ENCODE assay signal across 7 mouse cellular contexts in the genomic region with DNA sequence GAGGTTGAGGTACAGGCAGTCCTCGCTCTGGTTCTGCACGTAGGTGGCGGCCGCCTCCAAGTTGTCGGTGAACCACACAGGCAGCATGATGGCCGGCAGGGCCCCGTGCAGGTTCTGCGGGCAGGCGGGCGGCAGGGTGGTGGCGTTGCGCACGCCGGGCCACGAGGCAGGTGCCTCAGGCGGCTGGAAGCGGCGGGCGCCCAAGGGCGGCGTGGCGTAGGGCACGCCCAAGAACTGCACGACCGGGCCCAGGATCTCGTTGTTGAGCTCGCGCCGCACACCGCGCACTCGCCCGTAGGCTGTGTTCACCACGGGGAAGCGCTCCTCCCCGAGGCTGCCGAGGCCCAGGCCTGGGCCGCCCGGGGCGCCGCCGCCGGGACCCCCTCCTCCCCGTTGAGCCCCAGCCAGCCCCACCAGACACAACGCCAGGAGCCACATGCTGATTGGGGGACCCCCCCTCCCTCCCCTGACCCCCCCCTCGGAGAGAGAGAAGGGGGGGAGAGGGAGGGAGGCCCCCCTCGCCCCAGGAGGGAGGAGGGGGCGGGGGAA. TPM values are rescaled to one million over a fixed set of nuclear protein-coding genes. Genes with fewer than 3 reads are reported as not detected.
DNase-seq lines count a peak whose midpoint lies in the region; ATAC-seq and TF ChIP-seq lines count a peak whose summit lies in the region.

No protein-coding gene starts in this region.

- H3K9me3 ChIP-seq in heart, postnatal 0 days (replicated peaks; ENCODE audit: control insufficient read depth, low read length), result no peaks in the 10 kb centered on the region
- H3K9me3 ChIP-seq in limb, embryonic 14.5 days (ENCODE audit: control insufficient read depth, low read length), result no peaks in the 10 kb centered on the region

- TF ChIP-seq CTCF in lung, adult 2 months (IDR thresholded peaks at IDR 0.05; ENCODE audit: insufficient read depth, low read length), result no peak
- no peak for TF ChIP-seq CTCF in heart, postnatal 0 days (IDR thresholded peaks at IDR 0.05; ENCODE audit: low read depth)

- peak overlapping the region; percentile 59 for H3K4me2 ChIP-seq in heart, postnatal 0 days (ENCODE audit: low read depth, low read length)
- peak overlapping the region; percentile 95 for H3K4me2 ChIP-seq in limb, embryonic 14.5 days (replicated peaks; ENCODE audit: low read depth, low read length, severe bottlenecking)

- DNase-seq in lung, adult 2 months, result peak; percentile 39
- no peak for DNase-seq in lung, postnatal 10 days
- peak; percentile 47 for DNase-seq in c-Kit-negative CD71-positive TER-119-positive erythroid progenitor cells, embryonic 14.5 days (ENCODE audit: low read depth, low spot score)
- no peak for DNase-seq in heart, postnatal 0 days (ENCODE audit: low spot score)
- DNase-seq in limb, embryonic 14.5 days (ENCODE audit: low spot score), result peak; percentile 21
- DNase-seq in naive thymus-derived CD4-positive, alpha-beta T cell, adult 2 months (ENCODE audit: low read depth), result peak; percentile 75
- DNase-seq in thymus, postnatal 14 days, result peak; percentile 77

- H3K27ac ChIP-seq in heart, postnatal 0 days (ENCODE audit: low read depth), result no peak overlapping the region
- H3K27ac ChIP-seq in limb, embryonic 14.5 days (replicated peaks; ENCODE audit: low read depth, low read length), result no peak overlapping the region

- ATAC-seq in heart, postnatal 0 days (ENCODE audit: insufficient read depth, low read depth), result no peak
- no peak for ATAC-seq in limb, embryonic 14.5 days (ENCODE audit: low FRiP score, low read depth)

- 27% methylated on average over 46 of the region's 48 CpGs for WGBS in lung, adult 2 months
- 10% methylated on average over 33 of the region's 48 CpGs for WGBS in heart, postnatal 0 days
- 7% methylated on average over 43 of the region's 48 CpGs for WGBS in limb, embryonic 14.5 days

- H3K4me3 ChIP-seq in lung, adult 2 months (replicated peaks; ENCODE audit: extremely low read depth, low read depth, low read length), result no peak overlapping the region
- peak overlapping the region; percentile 31 for H3K4me3 ChIP-seq in heart, postnatal 0 days (ENCODE audit: low read depth, low read length)
- H3K4me3 ChIP-seq in limb, embryonic 14.5 days (replicated peaks; ENCODE audit: low read length), result peak overlapping the region; percentile 73

- no peaks in the 10 kb centered on the region for H3K36me3 ChIP-seq in heart, postnatal 0 days (replicated peaks; ENCODE audit: control insufficient read depth, insufficient read depth, low read length)
- H3K36me3 ChIP-seq in limb, embryonic 14.5 days (ENCODE audit: control insufficient read depth, insufficient read depth, low read length), result peaks cover 34% of the 10 kb centered on the region

- H3K9ac ChIP-seq in heart, postnatal 0 days (replicated peaks; ENCODE audit: low read depth, low read length), result peak overlapping the region; percentile 47
- peak overlapping the region; percentile 68 for H3K9ac ChIP-seq in limb, embryonic 14.5 days (ENCODE audit: low read depth, low read length, severe bottlenecking)

- 0 out of 2 replicates have a peak, but pooled peaks cover 2% of the 10 kb centered on the region for H3K4me1 ChIP-seq in lung, adult 2 months (ENCODE audit: control insufficient read depth, insufficient read depth, low read length)
- peaks cover 7% of the 10 kb centered on the region; the same call in 1 of the 2 replicates for H3K4me1 ChIP-seq in heart, postnatal 0 days (ENCODE audit: control insufficient read depth, insufficient read depth)
- peaks cover 31% of the 10 kb centered on the region for H3K4me1 ChIP-seq in limb, embryonic 14.5 days (ENCODE audit: control insufficient read depth, insufficient read depth, low read length)

- H3K27me3 ChIP-seq in heart, postnatal 0 days (ENCODE audit: control insufficient read depth, insufficient read depth, low read length), result peaks cover 41% of the 10 kb centered on the region
- peaks cover 5% of the 10 kb centered on the region; the same call in 1 of the 2 replicates for H3K27me3 ChIP-seq in limb, embryonic 14.5 days (ENCODE audit: control insufficient read depth, insufficient read depth, low read length)

- TF ChIP-seq POLR2A in lung, adult 2 months (IDR thresholded peaks at IDR 0.05; ENCODE audit: borderline replicate concordance, extremely low read depth, low read depth, low read length), result no peak
- TF ChIP-seq POLR2A in limb, embryonic 14.5 days (IDR thresholded peaks at IDR 0.05; ENCODE audit: borderline replicate concordance, extremely low read depth, insufficient read depth, insufficient read length), result no peak

- TF ChIP-seq EP300 in heart, postnatal 0 days (IDR thresholded peaks at IDR 0.05; ENCODE audit: low read depth), result no peak

RNA-seq across cellular contexts. Expression of a gene that starts 3.5 kb away (rescaled TPM):
- polyA plus RNA-seq in lung, adult 2 months (2012; rRNA removed), result 32.3 and 42.0 TPM in 2 replicates
- 4.5 and 10.1 TPM in 2 replicates for total RNA-seq in heart, postnatal 0 days (2014; rRNA removed; ENCODE audit: low replicate concordance)
- 0.89 TPM in 2 replicates for polyA plus RNA-seq in heart, postnatal 0 days (2015; fragmentation: Nextera tagmentation; extraction: Ambion mirVana)
- polyA plus RNA-seq in limb, embryonic 14.5 days (2012; rRNA removed), result 96.0 and 123 TPM in 2 replicates
- polyA plus RNA-seq in limb, embryonic 14.5 days (2014; fragmentation: Nextera tagmentation; extraction: Ambion mirVana), result 11.1 and 13.4 TPM in 2 replicates

RNA-seq across cellular contexts. Expression of a gene that starts 4.2 kb away (rescaled TPM):
- polyA plus RNA-seq in lung, adult 2 months (2012; rRNA removed), result 151 and 173 TPM in 2 replicates
- 78.5 and 169 TPM in 2 replicates for total RNA-seq in heart, postnatal 0 days (2014; rRNA removed; ENCODE audit: low replicate concordance)
- polyA plus RNA-seq in heart, postnatal 0 days (2015; fragmentation: Nextera tagmentation; extraction: Ambion mirVana), result 411 and 424 TPM in 2 replicates
- polyA plus RNA-seq in limb, embryonic 14.5 days (2012; rRNA removed), result 240 and 292 TPM in 2 replicates
- 368 and 382 TPM in 2 replicates for polyA plus RNA-seq in limb, embryonic 14.5 days (2014; fragmentation: Nextera tagmentation; extraction: Ambion mirVana)

RNA-seq across cellular contexts. Expression of a gene that starts 12.1 kb away (rescaled TPM):
- 0.15 and 0.41 TPM in 2 replicates for polyA plus RNA-seq in lung, adult 2 months (2012; rRNA removed)
- total RNA-seq in heart, postnatal 0 days (2014; rRNA removed; ENCODE audit: low replicate concordance), result not detected in 2 replicates
- not detected in 2 replicates for polyA plus RNA-seq in heart, postnatal 0 days (2015; fragmentation: Nextera tagmentation; extraction: Ambion mirVana)
- polyA plus RNA-seq in limb, embryonic 14.5 days (2012; rRNA removed), result 0.65 and 0.79 TPM in 2 replicates
- 0.18 TPM in 1 of 2 replicates, not detected in the other for polyA plus RNA-seq in limb, embryonic 14.5 days (2014; fragmentation: Nextera tagmentation; extraction: Ambion mirVana)

RNA-seq across cellular contexts. Expression of a gene that starts 12.1 kb away (rescaled TPM):
- polyA plus RNA-seq in lung, adult 2 months (2012; rRNA removed), result 192 and 225 TPM in 2 replicates
- total RNA-seq in heart, postnatal 0 days (2014; rRNA removed; ENCODE audit: low replicate concordance), result 50.9 and 64.0 TPM in 2 replicates
- 60.5 and 62.3 TPM in 2 replicates for polyA plus RNA-seq in heart, postnatal 0 days (2015; fragmentation: Nextera tagmentation; extraction: Ambion mirVana)
- 190 and 214 TPM in 2 replicates for polyA plus RNA-seq in limb, embryonic 14.5 days (2012; rRNA removed)
- 137 and 140 TPM in 2 replicates for polyA plus RNA-seq in limb, embryonic 14.5 days (2014; fragmentation: Nextera tagmentation; extraction: Ambion mirVana)

RNA-seq across cellular contexts. Expression of a gene that starts 15.8 kb away (rescaled TPM):
- not detected in 2 replicates for polyA plus RNA-seq in lung, adult 2 months (2012; rRNA removed)
- not detected in 2 replicates for total RNA-seq in heart, postnatal 0 days (2014; rRNA removed; ENCODE audit: low replicate concordance)
- polyA plus RNA-seq in heart, postnatal 0 days (2015; fragmentation: Nextera tagmentation; extraction: Ambion mirVana), result not detected in 2 replicates
- polyA plus RNA-seq in limb, embryonic 14.5 days (2012; rRNA removed), result not detected in 2 replicates
- polyA plus RNA-seq in limb, embryonic 14.5 days (2014; fragmentation: Nextera tagmentation; extraction: Ambion mirVana), result not detected in 2 replicates

Comparison
In these comparisons a context has a peak if more than half of its experiments do, and no peak if none do; other contexts are left out.
1. DNase-seq: peak in lung, adult 2 months (single experiment), c-Kit-negative CD71-positive TER-119-positive erythroid progenitor cells, embryonic 14.5 days (single experiment), limb, embryonic 14.5 days (single experiment), naive thymus-derived CD4-positive, alpha-beta T cell, adult 2 months (single experiment) and thymus, postnatal 14 days (single experiment); none in lung, postnatal 10 days (single experiment) and heart, postnatal 0 days (single experiment).